Mouse (Mus musculus): ENCODE data around the gene Olfr632. TPM values are rescaled to one million over a fixed set of nuclear protein-coding genes. Genes with fewer than 3 reads are reported as not detected.

Gene Olfr632
- not detected for polyA plus RNA-seq (2017; shearing (Covaris generic))

DNA sequence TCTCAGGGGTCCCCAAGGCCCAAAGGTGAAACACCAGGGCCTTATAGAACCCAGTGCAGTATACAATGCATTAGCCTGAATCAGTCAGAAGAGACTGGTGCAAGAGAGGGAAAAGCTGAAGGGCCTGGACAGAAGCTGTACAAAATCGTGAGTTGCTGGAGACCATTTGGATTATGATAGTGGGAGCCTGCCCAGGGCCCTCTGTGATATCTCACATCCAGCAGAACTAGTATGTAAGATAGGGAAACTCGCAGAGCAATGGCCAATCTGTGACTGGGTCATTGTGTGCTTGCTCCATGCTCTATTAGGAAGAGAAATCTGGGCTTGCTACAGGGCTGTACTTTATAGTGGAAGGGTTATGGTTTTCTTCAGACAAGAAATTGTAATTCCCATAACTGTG is at the start of gene Olfr632:
Gene Olfr632 (plus strand): TSS at position 84 of the 400 bp plus-strand sequence.

GRCm38 (mm10) chr7:103886152-103886551 is 48.0 kb upstream of the Olfr632 start, which contains the start of gene Olfr66:
TSS of gene Olfr66 (minus strand) at chr7:103886252.

DNA sequence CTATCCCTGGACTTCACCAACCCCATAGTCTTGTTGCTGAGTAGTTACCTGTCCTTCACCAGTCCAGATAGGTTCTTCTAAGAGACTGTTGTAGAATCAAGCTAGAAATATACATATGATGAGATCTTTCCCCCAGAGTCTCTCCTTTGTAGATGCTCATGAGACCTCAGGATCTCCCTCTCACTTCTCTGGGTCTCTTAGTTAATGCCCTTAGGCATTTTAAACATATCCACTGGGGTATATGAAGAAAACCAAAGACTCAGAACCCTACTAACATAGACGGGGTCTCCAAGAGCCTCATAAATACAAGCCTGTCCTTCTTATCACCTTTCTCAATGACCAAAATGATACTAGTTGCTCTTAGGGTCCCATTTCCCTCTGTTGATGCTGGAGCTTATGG is 39.8 kb upstream of the Olfr632 start, which contains the start of gene Olfr64:
Gene Olfr64 (minus strand): TSS at position 101 of the 400 bp plus-strand sequence.

GRCm38 (mm10) chr7:103903187-103903586 is 31.0 kb upstream of the Olfr632 start, which contains the start of gene Olfr65:
TSS of gene Olfr65 (plus strand) at chr7:103903487.

GRCm38 (mm10) chr7:103928525-103928924 is 5.6 kb upstream of the Olfr632 start, which contains the start of gene Olfr631:
TSS of gene Olfr631 (plus strand) at chr7:103928825.

DNA sequence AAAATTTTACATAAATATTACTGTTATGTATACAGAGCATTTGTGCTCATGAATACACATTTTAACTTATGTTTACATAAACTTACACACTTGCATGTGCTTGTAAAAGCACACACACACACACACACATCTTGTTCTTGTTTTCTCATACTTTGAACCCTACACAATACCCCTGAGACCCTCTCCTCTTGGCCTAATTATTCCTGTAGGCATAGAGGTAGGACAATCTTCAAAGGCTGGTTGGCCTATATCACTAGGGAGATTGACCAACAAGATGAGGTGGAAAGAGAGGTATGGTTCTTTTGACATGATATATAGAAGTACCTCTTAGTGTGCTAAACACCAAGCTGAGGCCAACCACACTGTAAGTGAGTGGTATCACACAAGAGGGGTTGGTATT is 10.0 kb downstream of the Olfr632 start, which contains the start of gene Olfr633:
Gene Olfr633 (plus strand): TSS at position 301 of the 400 bp plus-strand sequence.

DNA sequence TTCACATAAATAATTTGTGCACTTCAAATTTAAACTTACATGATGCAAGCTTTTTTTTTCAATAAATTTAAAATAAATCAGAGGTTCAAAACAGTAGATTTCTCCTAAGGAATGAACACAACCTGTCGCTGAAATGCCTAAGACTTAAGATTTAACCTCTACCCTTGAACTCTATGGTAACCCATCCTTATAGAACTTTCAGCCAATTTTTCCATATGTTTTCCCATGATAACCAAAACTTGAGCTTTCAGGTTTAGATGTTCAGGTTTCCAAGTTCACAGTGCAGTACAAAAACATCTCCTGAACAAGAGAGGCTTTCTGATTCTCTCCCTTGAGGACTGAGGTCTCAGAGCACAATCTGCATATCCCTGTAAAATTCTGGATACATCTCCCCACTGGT is 36.7 kb downstream of the Olfr632 start, which contains the start of gene Olfr635:
Gene Olfr635 (plus strand): TSS at position 301 of the 400 bp plus-strand sequence.

Other genes starting within 250 kb of the Olfr632 start
- not detected for gene Olfr243, start 219.7 kb upstream of the Olfr632 start, polyA plus RNA-seq (2017; shearing (Covaris generic))
- not detected for gene Olfr628, start 204.0 kb upstream of the Olfr632 start, polyA plus RNA-seq (2017; shearing (Covaris generic))
- gene Olfr629, start 189.4 kb upstream of the Olfr632 start, polyA plus RNA-seq (2017; shearing (Covaris generic)): not detected
- gene Olfr630, start 177.0 kb upstream of the Olfr632 start, polyA plus RNA-seq (2017; shearing (Covaris generic)): not detected
- gene Olfr69, start 162.8 kb upstream of the Olfr632 start, polyA plus RNA-seq (2017; shearing (Covaris generic)): not detected
- not detected for gene Olfr68, start 154.6 kb upstream of the Olfr632 start, polyA plus RNA-seq (2017; shearing (Covaris generic))
- not detected for gene Olfr67, start 142.5 kb upstream of the Olfr632 start, polyA plus RNA-seq (2017; shearing (Covaris generic))
- gene Hbb-bt, start 120.4 kb upstream of the Olfr632 start, polyA plus RNA-seq (2017; shearing (Covaris generic)): not detected
- 1.2 TPM for gene Hbb-bs, start 106.3 kb upstream of the Olfr632 start, polyA plus RNA-seq (2017; shearing (Covaris generic))
- not detected for gene Hbb-bh2, start 93.8 kb upstream of the Olfr632 start, polyA plus RNA-seq (2017; shearing (Covaris generic))
- not detected for gene Hbb-bh1, start 91.2 kb upstream of the Olfr632 start, polyA plus RNA-seq (2017; shearing (Covaris generic))
- not detected for gene Hbb-y, start 81.1 kb upstream of the Olfr632 start, polyA plus RNA-seq (2017; shearing (Covaris generic))
- gene Olfr66, start 48.1 kb upstream of the Olfr632 start, polyA plus RNA-seq (2017; shearing (Covaris generic)): not detected
- not detected for gene Olfr64, start 39.9 kb upstream of the Olfr632 start, polyA plus RNA-seq (2017; shearing (Covaris generic))
- not detected for gene Olfr65, start 30.9 kb upstream of the Olfr632 start, polyA plus RNA-seq (2017; shearing (Covaris generic))
- not detected for gene Olfr631, start 5.5 kb upstream of the Olfr632 start, polyA plus RNA-seq (2017; shearing (Covaris generic))
- not detected for gene Olfr633, start 10.1 kb downstream of the Olfr632 start, polyA plus RNA-seq (2017; shearing (Covaris generic))
- gene Olfr635, start 36.8 kb downstream of the Olfr632 start, polyA plus RNA-seq (2017; shearing (Covaris generic)): 0.04 TPM
- not detected for gene Olfr638, start 64.4 kb downstream of the Olfr632 start, polyA plus RNA-seq (2017; shearing (Covaris generic))
- 0.05 TPM for gene Olfr639, start 83.0 kb downstream of the Olfr632 start, polyA plus RNA-seq (2017; shearing (Covaris generic))
- gene Olfr640, start 91.2 kb downstream of the Olfr632 start, polyA plus RNA-seq (2017; shearing (Covaris generic)): not detected
- not detected for gene Olfr641, start 101.1 kb downstream of the Olfr632 start, polyA plus RNA-seq (2017; shearing (Covaris generic))
- not detected for gene Olfr642, start 118.3 kb downstream of the Olfr632 start, polyA plus RNA-seq (2017; shearing (Covaris generic))
- gene 4930516K23Rik, start 127.1 kb downstream of the Olfr632 start, polyA plus RNA-seq (2017; shearing (Covaris generic)): not detected
- not detected for gene Olfr644, start 137.5 kb downstream of the Olfr632 start, polyA plus RNA-seq (2017; shearing (Covaris generic))
- gene Olfr645, start 151.1 kb downstream of the Olfr632 start, polyA plus RNA-seq (2017; shearing (Covaris generic)): not detected
- gene Olfr646, start 170.5 kb downstream of the Olfr632 start, polyA plus RNA-seq (2017; shearing (Covaris generic)): not detected
- not detected for gene Ubqln5, start 195.5 kb downstream of the Olfr632 start, polyA plus RNA-seq (2017; shearing (Covaris generic))
- gene Olfr643, start 203.1 kb downstream of the Olfr632 start, polyA plus RNA-seq (2017; shearing (Covaris generic)): not detected
- not detected for gene Ubqln3, start 208.9 kb downstream of the Olfr632 start, polyA plus RNA-seq (2017; shearing (Covaris generic))
- gene Ubqlnl, start 216.2 kb downstream of the Olfr632 start, polyA plus RNA-seq (2017; shearing (Covaris generic)): not detected
- gene Olfm5, start 230.5 kb downstream of the Olfr632 start, polyA plus RNA-seq (2017; shearing (Covaris generic)): not detected
- gene Olfr648, start 249.0 kb downstream of the Olfr632 start, polyA plus RNA-seq (2017; shearing (Covaris generic)): not detected